Mouse (Mus musculus): Measurements from ENCODE around the gene Gm12216.

Gene Gm12216

GRCm38 (mm10) chr11:53821230-53821944 is 37.7 kb downstream of the Gm12216 start:
- no peak for DNase-seq

DNA sequence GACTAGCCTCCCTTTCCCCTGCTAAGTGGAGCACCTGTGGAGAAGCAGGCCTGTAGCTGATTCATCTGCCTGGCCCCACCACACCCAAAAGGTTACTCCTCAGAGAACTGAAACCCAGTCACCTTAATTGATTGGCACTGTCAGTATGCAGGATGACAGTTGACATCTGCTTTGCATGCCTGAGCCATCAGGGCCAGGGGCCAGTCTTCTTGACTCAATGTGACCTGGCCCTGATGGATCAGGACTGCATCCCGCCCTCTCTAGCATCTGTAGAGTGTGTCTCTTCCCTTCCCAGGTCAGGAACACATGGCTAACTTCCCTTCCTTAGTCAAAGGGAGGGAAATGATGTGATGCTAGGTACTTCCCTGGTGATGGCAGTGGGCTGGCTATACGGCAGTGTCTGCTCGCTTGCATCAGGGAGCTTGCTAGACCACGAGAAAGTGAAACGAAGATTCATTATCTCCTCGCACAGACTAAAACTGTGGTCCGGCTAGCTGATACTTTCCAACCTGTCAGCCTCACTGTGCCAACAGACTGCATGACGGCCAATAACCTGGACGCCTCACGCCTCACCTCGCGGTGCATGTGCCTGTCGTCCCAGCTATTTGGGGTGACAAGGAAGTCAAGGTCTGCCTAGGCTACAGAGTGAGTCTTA is 38.4 kb downstream of the Gm12216 start:
- peak; percentile 19 for DNase-seq

DNA sequence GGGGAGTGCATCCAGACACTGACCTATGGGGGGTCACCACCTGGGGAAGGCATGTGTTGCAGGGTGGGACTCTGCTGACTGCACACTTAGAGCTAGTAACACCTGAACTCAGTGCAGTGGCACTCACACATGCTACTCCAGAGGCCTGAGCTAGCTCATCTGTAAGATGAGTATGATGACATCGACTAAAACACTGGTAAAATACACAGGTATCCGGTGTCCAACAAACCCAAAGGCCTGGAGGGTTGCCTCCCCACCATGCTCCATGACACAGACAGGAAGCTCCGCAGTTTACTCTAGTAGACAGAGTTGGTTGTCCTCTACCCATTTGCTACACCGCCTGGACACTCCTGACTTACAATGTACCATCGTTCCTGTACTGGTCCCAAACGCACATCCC is 39.5 kb downstream of the Gm12216 start:
- no peak for DNase-seq

DNA sequence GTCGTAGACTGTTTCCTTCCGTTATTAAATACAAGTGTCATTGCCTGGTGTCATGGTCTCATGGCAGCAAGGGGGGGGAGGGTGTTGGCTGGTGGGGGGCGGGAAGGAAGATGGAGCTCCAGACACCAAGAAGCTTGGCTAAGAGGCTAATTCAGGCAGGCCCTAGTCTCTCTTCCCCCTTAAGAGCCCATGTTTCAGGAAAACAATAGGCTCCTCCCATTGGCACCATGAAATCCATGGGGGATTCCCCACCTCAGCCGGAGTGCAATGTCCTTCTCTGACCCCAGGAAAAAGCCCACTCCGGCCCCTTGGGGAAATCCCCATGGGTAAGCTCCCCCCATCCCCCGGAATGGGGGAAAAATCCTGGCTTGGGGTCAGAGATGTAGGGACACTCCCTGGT is 40.3 kb downstream of the Gm12216 start:
- DNase-seq = no peak

- peak; percentile 46 to 51 for DNase-seq
Measured at GRCm38 (mm10) chr11:53816841-53817375, 42.1 kb downstream of the Gm12216 start.

DNA sequence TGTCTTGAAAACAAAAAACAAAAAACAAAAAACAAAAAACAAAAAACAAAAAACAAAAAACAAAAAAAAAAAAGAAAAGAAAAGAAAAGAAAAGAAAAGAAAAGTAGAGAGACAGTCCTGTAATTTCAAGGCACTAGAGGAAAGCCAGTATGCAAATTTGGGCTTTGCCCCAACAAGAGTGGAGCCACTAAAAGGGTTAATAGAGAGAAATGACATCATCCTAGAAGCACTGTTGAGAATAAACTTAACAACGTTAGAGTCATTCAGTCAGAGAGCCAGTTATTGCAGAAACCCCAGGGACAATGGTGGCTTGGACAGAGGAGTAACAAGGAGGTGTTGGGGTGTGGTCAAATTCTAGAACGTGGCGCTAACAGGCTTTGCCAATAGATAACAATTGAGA is 44.2 kb downstream of the Gm12216 start:
- DNase-seq = no peak

GRCm38 (mm10) chr11:53813001-53813868 is 45.8 kb downstream of the Gm12216 start:
- no peak for DNase-seq

GRCm38 (mm10) chr11:53811312-53811711 is 47.7 kb downstream of the Gm12216 start:
- DNase-seq = no peak

- DNase-seq = no peak
Measured at GRCm38 (mm10) chr11:53810749-53811148, 48.3 kb downstream of the Gm12216 start.

GRCm38 (mm10) chr11:53810156-53810555 is 48.9 kb downstream of the Gm12216 start:
- DNase-seq = no peak

GRCm38 (mm10) chr11:53809354-53809753 is 49.7 kb downstream of the Gm12216 start:
- no peak for DNase-seq

DNA sequence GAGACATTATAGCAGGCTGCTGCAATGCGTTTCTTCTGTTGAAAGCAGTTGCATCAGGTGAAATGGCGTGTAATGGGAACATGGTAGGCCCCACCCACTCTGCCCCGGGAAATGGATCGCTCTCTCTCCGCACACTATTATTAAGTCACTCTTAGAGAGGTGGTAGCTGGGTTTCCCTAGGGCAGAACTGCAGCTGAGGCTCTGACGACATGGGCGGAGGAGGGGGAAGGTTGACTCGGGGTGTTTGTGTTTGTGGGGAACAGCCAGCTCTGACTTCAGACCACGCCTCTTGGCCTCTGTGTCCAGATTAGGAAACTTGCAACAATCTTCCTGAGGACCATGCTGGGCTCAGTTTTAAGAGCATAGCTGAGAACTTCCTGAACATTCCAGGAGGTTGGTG is 53.3 kb downstream of the Gm12216 start:
- no peak for DNase-seq

DNA sequence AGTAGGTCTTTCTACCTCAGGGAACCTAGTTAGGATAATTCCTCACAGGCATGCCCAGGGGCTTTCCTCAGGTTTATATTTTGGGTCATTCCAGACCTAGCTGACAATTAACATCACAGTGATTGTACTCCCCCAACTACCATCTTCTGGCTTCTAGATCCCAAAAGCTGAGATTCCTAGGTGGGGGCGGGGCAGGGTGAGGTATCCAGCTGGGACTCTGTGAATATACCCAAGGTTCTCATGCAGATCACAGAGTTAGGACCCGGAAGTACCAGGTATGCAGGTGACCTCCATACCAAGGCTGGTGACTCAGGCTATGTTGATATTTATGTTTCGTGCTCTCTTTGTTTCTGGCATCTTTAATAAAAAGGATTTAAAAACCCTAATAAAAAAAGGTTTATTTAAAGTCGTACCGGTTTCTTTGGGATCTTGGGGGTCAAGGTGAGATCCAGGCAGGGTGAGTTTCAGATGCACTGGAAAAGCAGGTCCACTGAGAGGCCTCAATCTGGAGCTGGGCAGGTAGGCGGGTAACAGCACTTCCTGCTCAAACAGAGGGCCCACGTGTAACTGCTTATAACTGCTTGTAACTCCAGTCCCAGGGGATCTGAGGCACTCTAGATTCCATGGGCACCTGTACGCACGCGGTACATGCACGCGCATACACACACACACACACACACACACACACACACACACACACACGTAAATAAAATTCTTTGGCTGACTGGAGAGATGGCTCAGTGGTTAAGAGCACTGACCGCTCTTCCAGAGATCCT is 54.3 kb downstream of the Gm12216 start:
- DNase-seq = no peak

- DNase-seq = no peak
Measured at GRCm38 (mm10) chr11:53803494-53803893, 55.6 kb downstream of the Gm12216 start.

DNA sequence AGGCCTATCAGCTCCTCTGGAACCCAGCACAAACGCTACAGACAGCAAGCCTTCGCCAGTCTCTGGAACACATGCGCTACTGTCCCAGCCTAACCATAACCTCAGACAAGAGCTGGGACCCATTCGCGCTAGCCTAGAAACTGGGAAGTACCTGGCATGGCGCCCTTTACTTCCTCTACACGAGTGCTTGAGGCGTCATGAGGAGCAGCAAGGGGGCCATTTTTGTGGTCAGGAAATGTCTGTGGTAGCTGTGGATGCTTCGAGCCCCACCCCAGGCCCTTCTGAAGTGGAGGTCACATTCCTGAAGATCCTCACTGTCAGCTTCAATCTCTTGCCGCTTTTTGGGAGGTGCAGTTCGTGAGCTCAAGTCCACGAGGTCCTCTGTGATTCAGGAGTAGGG is 56.0 kb downstream of the Gm12216 start:
- no peak for DNase-seq

DNA sequence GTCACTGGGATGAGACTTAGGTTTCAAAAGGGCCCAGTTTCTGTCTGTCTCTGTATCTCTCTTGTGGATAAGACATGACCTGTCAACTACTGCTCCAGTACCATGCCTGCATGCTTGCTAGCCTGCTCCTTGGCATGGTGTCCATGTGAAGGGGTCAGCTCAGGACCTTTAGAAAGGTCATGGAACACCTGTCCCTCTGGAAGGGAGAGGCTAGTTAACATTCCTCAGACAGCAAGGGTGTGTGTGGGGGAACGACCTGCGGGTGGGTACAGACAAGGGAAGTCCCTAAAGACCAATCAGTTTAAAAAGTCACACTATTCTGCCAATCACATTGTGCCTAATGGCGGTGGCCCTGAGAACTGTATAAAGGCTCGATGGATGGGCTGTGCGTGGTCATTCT is 58.1 kb downstream of the Gm12216 start:
- DNase-seq = no peak

DNA sequence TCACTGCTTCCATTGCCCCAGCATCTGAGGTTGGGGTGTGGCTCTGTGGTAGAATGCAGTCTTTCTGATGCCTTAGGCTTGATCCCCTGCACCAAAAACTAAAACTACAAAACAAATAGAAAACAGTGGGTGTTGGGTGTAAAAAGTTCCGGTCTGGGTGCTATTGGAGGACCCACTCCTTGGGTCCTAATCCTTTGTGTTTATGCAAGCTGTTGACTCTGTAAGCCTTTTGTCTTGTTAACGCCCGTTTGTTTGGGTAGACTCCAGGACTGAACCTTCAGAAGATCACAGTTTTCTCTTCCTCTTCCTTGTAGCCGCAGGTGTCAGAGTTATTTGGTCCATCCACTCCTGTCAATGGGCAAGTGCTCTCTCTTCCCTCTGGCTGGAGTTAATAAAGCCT is 59.0 kb downstream of the Gm12216 start:
- no peak for DNase-seq

- DNase-seq = peak in 1 of 2 experiments; percentile 39
Measured at GRCm38 (mm10) chr11:53798041-53798711, 60.9 kb downstream of the Gm12216 start.

DNA sequence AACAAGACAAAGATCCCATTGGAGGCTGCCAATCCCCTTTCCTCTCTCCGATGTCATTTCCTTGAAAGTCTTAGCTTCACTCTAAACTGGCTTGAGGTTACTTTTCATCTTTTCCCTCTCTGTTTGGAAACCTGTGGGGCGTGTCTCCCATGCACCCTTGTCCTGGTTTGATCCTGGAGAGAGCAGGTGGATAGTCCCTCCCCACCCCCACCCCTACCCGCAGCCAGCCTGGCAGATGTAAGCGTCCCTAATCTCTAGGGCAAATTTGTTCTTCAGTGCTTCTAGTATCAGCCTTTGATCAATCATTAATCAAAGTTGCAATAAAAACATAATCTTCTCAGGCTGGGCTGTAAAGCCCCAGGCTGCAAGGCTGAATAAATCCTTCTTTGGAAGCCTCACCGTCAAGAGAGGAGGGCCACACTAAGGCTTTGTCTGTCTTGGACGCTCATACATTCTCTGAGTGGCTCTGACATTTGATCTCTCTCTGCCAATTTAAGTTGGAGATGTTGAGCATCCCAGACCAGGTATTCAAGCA is 61.6 kb downstream of the Gm12216 start:
- DNase-seq = no peak

GRCm38 (mm10) chr11:53796409-53797151 is 62.5 kb downstream of the Gm12216 start:
- DNase-seq = peak in 1 of 2 experiments; percentile 10

DNA sequence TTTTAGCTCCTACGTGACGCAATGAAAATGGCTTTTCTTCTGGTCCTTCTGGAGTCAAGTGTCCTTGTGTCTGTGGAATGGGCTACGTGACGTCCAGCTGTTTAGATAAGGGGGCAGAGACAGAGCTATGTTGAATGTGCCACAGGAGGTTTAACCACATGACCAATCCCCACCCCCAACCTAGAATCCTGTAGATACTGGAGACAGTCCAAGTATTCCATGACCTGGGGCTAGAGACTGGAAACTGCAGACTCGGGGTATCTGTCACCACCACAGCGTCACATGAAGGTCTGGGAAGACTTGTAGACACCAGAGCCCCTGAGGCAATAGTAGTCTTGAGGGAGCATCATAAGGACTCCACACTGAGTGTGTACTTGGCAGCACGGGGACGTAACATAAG is 63.2 kb downstream of the Gm12216 start:
- no peak for DNase-seq
